Mouse (Mus musculus) right cerebral cortex, postnatal 25 days (tissue): ENCODE measurements around the gene 2610528A11Rik.
A peak's percentile ranks its signal among the peaks of the same experiment; 100 is the strongest.
"Not testable (repeated sequence)": the region's sequence is repeated elsewhere in the genome, so short reads cannot be mapped to it uniquely, and the experiment has no call there.

Experiments
- DNase-seq: peaks from one replicate; pipeline ENCODE4 v3.0.0; 2022

The 2610528A11Rik gene

GRCm38 (mm10) chr14:37113922-37114321 is at the start of gene 2610528A11Rik:
Gene 2610528A11Rik (minus strand): TSS chr14:37114022.
- no peak for DNase-seq

- no peak for DNase-seq
These were observed 49.6 kb upstream of the 2610528A11Rik start for GRCm38 (mm10) chr14:37163277-37163956.

GRCm38 (mm10) chr14:37154391-37154790 is 40.6 kb upstream of the 2610528A11Rik start:
- no peak for DNase-seq

GRCm38 (mm10) chr14:37139051-37139710 is 25.4 kb upstream of the 2610528A11Rik start:
- DNase-seq, result no peak

GRCm38 (mm10) chr14:37137596-37137995 is 23.8 kb upstream of the 2610528A11Rik start:
- DNase-seq, result not testable (repeated sequence)

- no peak for DNase-seq
These were observed 22.3 kb upstream of the 2610528A11Rik start for GRCm38 (mm10) chr14:37136110-37136509.

GRCm38 (mm10) chr14:37135671-37136070 is 21.8 kb upstream of the 2610528A11Rik start:
- DNase-seq, result no peak

- peak; percentile 97 for DNase-seq
These were observed 21.3 kb upstream of the 2610528A11Rik start, which contains the start of gene Ghitm for GRCm38 (mm10) chr14:37135127-37135593. Gene Ghitm (minus strand): TSS chr14:37135272.

GRCm38 (mm10) chr14:37134304-37135126 is 20.7 kb upstream of the 2610528A11Rik start:
- DNase-seq, result no peak

DNA sequence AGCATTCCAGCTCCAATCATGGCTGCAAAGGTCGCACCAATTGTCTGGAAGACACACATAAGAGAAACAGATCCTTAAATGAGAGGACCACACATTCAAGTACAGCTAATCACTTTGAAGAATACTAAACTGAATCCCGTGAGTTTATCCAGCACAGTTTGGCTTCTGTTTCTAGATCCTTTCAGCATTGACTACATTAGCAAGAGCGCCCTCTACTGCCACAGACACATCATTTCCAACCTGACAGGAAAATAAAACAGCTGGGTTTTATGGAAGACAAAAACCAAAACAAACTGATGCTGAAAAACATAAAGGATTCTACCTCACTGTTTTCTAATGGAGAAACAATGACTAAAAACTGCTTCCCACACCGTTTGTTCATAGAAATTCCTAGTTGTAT is 13.8 kb upstream of the 2610528A11Rik start:
- no peak for DNase-seq

GRCm38 (mm10) chr14:37119233-37119632 is 5.4 kb upstream of the 2610528A11Rik start:
- no peak for DNase-seq

GRCm38 (mm10) chr14:37112931-37113330 is 891 bp downstream of the 2610528A11Rik start:
- DNase-seq, result no peak

DNA sequence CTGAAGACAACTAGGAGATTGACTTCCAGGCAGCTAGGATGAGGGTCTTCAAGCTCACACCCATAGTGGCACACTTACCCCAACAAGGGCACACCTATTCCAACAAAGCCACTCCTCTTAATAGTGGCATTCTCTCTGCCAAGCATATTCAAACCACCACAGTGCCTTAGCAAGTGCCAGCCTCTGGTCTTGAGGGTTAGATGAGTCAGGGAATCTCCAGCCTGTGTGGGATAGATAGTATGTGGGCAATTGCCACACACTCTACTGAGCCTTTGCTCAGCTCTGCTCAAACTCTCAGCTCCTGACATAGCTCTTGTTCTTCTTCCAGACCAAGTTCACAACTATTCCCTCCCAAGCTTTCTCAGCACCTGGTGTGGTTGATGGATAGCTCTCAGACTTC is 2.5 kb downstream of the 2610528A11Rik start:
- no peak for DNase-seq

DNA sequence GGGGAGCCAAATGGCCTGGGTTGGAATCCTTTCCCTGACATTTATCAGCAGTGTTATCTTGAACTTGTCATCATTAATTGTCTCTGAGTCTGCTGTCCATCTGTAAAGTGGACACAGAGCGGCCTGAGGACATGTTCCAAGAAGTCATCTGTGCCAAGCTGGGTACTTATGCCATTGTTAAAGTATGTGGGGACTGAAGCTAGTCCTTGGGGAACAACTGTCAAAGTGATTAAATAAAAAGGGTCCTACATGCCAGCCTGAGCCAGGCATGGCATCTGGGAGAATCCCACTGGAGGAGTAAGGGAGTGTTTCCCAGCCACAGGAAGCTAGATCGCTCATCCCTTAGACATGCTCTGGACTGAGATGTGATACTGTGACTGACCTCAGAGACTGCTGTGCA is 3.4 kb downstream of the 2610528A11Rik start:
- DNase-seq, result no peak

DNA sequence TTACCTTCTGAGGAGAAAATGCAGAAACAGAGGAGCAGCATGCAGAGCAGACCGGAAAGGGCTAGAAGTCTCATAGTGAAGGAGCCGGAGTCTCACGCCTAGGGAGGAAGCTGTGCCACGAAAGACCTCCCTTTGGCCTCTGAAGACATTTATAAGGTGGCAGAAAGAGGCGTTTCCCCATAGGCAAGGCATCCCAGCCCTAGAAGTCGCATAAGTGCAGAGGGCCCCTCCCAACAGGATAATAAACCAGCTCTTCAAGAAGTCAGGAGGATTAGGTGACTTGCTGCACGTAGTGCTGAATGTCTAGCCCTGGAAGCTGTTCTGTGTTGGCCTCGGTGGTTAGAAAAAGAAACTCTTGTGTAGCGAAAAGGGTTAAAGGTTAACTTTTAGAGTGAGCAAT is 3.8 kb downstream of the 2610528A11Rik start:
- no peak for DNase-seq

DNA sequence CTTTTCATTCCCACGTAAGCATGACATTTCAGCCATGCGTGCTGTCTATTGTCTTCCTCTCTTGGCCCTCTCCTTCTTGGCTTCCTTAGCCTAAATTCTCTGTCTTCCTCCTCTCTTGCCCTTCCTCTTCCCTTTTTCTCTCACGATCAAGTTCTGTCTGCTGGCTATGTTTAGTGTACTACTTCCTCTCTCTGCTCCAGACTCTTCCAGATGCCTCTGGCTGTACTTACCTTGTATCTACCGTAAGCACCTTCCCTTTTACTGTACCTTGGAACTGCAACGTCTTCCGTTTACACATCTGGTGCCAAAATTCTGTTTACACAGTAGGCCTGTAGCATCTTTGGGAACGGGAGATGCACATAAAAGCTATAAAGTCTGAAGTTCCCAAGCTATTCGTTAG is 4.4 kb downstream of the 2610528A11Rik start:
- no peak for DNase-seq

DNA sequence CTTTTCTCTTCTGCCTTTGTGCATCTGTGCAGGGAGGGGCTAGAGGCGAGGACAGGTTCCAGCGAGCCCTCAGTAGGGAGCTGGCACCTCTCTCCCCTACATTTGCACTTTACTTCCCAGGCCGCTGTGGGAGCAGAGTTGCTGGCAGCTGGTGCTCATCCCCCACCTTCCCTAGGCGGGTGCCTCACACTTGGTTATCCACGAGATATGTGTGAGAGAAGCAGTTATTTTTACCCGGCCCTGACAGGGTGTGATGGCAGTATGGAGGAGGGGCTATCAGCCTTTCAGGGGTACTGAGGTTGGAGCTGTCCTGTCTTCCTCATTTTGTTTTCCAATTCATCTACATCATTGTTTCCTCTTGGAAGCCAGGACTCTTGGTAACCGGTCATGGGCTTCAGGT is 8.0 kb downstream of the 2610528A11Rik start:
- DNase-seq, result no peak

- no peak for DNase-seq
These were observed 9.1 kb downstream of the 2610528A11Rik start for GRCm38 (mm10) chr14:37104747-37105146.

GRCm38 (mm10) chr14:37102484-37102883 is 11.3 kb downstream of the 2610528A11Rik start:
- DNase-seq, result no peak

DNA sequence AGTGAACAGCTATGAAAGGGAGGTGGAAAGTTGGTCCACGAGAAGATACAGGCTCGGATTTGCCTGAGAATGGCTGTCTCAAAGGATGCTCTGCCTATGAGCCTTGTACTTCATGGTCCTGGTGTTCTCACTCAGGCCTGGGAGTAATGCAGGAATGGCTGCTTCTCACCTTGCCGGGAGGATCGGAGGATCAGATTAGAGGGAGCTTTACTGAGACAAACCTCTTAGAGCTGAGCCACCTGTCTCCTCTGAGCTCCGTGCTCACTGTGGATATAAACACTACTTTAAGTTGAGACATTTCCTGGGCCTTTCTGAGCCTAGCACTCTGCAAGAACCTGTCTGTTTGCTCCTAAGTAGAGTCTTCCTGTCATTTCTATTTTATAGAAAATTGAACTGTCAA is 12.3 kb downstream of the 2610528A11Rik start:
- DNase-seq, result no peak

- peak; percentile 34 for DNase-seq
These were observed 15.8 kb downstream of the 2610528A11Rik start, which contains the start of gene Cdhr1 for GRCm38 (mm10) chr14:37097956-37098530. Gene Cdhr1 (minus strand): TSS chr14:37098347.

DNA sequence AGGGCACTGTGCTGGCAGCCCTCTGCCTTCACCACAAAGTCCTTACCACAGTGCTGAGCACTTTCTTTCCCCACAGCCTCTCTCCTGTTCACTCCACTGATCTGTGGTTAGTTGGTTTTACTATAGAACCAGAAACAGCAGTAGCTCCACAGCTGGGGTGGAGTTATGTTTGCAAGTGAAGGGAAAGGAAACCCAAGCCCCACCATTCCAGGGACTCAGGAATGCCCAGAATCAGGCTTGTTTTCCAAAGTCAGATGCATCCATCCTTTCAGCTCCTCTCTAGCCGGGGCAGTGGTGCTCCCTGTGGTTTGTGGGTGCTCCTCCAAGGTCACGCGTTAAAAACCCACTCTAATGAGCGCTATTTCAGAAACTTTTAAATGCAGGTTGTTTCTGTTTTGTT is 18.3 kb downstream of the 2610528A11Rik start:
- DNase-seq, result no peak

- no peak for DNase-seq
These were observed 19.4 kb downstream of the 2610528A11Rik start for GRCm38 (mm10) chr14:37094436-37094835.
